Mouse (Mus musculus): Measurements from ENCODE around the gene Morc3. TPM values are rescaled to one million over a fixed set of nuclear protein-coding genes. Genes with fewer than 3 reads are reported as not detected.

Gene Morc3
- polyA plus RNA-seq (2015; fragmentation: Nextera tagmentation; extraction: Ambion mirVana), result 36.3 and 41.5 TPM in 2 replicates

DNA sequence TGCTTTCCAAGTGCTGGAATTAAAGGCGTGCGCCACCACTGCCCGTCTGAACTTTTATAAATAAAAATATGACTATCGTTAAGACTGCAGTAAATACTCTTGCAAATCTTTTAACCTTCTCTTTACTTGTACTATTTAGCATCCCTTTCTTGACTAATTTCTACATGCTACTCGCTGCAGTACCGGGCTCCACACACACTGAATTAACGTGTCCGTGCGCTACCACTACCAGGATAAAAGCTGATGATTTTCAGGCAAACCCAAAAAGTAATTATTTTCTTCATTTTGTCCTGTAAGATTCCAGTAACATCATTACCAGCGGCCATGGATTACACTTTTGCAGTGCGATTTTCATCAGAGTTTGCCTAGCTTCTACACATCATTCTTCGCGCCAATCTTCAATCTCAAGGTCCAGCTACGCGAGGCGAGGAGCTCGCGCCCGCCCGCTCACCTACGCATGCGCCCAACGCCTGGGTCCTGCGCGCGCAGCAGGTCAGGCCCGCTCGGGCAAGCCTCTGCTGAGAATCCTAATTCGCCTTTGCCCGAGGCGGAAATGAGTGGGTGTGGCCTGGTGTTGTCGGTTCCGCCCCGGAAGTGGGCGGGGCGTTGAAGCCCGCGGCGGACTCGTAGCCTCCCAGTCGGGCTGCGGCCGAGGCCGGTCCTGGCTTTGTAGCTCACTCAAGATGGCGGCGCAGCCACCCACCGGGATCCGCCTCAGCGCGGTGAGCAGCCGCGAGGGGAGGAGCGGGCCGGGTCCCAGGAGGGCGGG lies at the start of gene Morc3:
Gene Morc3 (plus strand): TSS at position 495 of the 769 bp plus-strand sequence.
- H3K9me3 ChIP-seq, result no peaks in the 10 kb centered on the region
- H3K4me1 ChIP-seq, result peaks cover 20% of the 10 kb centered on the region
- peak; percentile 98 for ATAC-seq (replicated peaks)
- 13% methylated on average over 54 of the region's 55 CpGs for WGBS
- H3K9ac ChIP-seq (replicated peaks), result peak within 1 kb of the TSS; percentile 93
- H3K4me3 ChIP-seq, result peak within 1 kb of the TSS; percentile 90
- peak within 1 kb of the TSS; percentile 96 for H3K27ac ChIP-seq (replicated peaks)
- H3K27me3 ChIP-seq, result no peaks in the 10 kb centered on the region
- H3K4me2 ChIP-seq (replicated peaks), result peak within 1 kb of the TSS; percentile 81
- no peaks in the 10 kb centered on the region for H3K36me3 ChIP-seq

DNA sequence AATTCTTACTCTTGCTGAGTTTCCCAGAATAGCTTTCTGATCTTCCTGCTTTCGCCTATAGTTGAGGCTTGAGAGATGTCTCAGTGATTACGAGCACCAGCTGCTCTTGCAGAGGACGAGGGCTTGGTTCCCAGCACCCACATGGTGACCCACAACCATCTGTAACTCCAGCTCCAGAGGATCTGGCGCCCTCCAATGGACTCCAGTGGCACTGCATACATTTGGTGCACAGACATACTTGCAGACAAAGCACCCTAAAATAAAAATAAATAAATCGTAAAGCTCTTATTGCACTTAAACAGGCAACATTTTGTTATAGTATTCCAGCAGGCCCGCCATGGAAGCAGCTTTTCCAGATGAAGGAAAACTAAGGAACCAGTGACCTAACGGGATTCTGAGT lies 47.7 kb upstream of the Morc3 start:
- 93% methylated on average over 7 of the region's 7 CpGs for WGBS
- Histone ChIP-seq H3K4me1 (no peaks in the 10 kb centered on the region), H3K27ac (replicated peaks) (no peak overlapping the region), H3K9me3 (0 out of 2 replicates have a peak, but pooled peaks cover 4% of the 10 kb centered on the region), H3K36me3 (peaks cover 22% of the 10 kb centered on the region), H3K9ac (replicated peaks) (no peak overlapping the region), H3K27me3 (no peaks in the 10 kb centered on the region), H3K4me3 (no peak overlapping the region), H3K4me2 (replicated peaks) (no peak overlapping the region)
- ATAC-seq (replicated peaks), result no peak

DNA sequence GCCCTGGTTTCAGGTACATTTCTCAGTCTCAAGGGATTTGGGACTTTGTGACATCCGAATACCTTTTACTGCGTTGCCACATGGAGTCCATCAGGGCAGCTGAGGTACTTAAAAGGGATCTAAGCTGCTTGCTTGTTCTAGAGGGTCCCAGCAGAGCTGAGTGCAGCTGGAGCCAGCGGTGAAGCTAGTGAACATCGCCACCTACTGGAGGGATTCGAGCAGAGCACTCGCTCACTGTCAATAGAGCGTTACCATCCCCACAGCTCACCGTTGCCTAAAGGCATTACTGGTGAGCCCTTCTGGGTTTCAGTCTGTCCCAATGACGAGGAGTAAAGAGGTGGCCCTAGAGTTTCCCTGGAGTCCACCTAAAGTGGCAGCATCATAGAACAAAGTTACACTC lies 46.1 kb upstream of the Morc3 start:
- H3K36me3 ChIP-seq, result peaks cover 19% of the 10 kb centered on the region
- no peaks in the 10 kb centered on the region for H3K4me1 ChIP-seq
- H3K9me3 ChIP-seq, result 0 out of 2 replicates have a peak, but pooled peaks cover 4% of the 10 kb centered on the region
- H3K9ac ChIP-seq (replicated peaks), result no peak overlapping the region
- no peaks in the 10 kb centered on the region for H3K27me3 ChIP-seq
- ATAC-seq (replicated peaks), result peak; percentile 87
- H3K4me2 ChIP-seq (replicated peaks), result no peak overlapping the region
- no peak overlapping the region for H3K4me3 ChIP-seq
- 6% methylated on average over 9 of the region's 9 CpGs for WGBS
- H3K27ac ChIP-seq (replicated peaks), result no peak overlapping the region

DNA sequence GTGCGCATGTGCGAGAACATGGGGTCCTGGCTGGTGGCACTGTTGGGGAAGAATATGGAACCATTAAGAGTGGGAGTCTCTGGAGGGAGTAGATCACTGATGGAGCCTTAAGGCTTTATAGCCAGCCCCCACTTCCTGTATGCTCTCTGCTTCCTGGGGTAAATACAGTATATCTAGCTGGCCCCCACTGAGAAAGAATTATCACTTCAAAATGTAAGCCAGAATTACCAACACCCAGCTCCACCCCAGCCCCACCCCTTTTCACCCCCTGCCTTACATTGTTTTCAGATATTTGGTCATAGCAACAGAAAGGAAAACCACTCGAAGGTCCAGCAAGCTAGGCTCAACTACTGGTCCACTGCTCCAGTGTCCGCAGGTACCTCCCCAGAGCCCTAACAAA lies 43.5 kb upstream of the Morc3 start:
- WGBS, result 90% methylated on average over 4 of the region's 4 CpGs
- Histone ChIP-seq H3K27me3 (no peaks in the 10 kb centered on the region), H3K9me3 (0 out of 2 replicates have a peak, but pooled peaks cover 4% of the 10 kb centered on the region), H3K9ac (replicated peaks) (no peak overlapping the region), H3K27ac (replicated peaks) (no peak overlapping the region), H3K4me1 (no peaks in the 10 kb centered on the region), H3K4me3 (no peak overlapping the region), H3K36me3 (peaks cover 14% of the 10 kb centered on the region), H3K4me2 (replicated peaks) (no peak overlapping the region)
- no peak for ATAC-seq (replicated peaks)

DNA sequence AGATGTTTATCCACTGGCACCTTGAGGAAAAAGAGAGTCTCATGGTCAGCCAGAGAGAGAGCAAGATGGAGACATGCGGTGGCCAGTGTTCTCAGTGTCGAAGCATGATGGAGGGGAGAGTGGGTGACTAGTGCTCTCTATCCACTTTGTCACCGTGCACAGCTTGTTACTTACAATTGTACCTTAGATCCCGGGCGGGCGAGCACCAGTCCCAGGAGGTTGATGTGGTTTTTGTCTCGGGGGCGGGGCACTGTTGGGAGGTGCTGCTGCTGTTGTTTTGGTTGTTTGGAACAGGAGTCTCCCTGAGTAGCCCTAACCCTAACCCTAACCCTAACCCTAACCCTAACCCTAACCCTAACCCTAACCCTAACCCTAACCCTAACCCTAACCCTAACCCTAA lies 43.0 kb upstream of the Morc3 start:
- H3K27me3 ChIP-seq, result no peaks in the 10 kb centered on the region
- ATAC-seq (replicated peaks), result no peak
- 91% methylated on average over 8 of the region's 8 CpGs for WGBS
- H3K36me3 ChIP-seq, result peaks cover 11% of the 10 kb centered on the region
- no peak overlapping the region for H3K9ac ChIP-seq (replicated peaks)
- H3K4me2 ChIP-seq (replicated peaks), result no peak overlapping the region
- no peak overlapping the region for H3K4me3 ChIP-seq
- H3K27ac ChIP-seq (replicated peaks), result no peak overlapping the region
- H3K4me1 ChIP-seq, result no peaks in the 10 kb centered on the region
- 0 out of 2 replicates have a peak, but pooled peaks cover 3% of the 10 kb centered on the region for H3K9me3 ChIP-seq

DNA sequence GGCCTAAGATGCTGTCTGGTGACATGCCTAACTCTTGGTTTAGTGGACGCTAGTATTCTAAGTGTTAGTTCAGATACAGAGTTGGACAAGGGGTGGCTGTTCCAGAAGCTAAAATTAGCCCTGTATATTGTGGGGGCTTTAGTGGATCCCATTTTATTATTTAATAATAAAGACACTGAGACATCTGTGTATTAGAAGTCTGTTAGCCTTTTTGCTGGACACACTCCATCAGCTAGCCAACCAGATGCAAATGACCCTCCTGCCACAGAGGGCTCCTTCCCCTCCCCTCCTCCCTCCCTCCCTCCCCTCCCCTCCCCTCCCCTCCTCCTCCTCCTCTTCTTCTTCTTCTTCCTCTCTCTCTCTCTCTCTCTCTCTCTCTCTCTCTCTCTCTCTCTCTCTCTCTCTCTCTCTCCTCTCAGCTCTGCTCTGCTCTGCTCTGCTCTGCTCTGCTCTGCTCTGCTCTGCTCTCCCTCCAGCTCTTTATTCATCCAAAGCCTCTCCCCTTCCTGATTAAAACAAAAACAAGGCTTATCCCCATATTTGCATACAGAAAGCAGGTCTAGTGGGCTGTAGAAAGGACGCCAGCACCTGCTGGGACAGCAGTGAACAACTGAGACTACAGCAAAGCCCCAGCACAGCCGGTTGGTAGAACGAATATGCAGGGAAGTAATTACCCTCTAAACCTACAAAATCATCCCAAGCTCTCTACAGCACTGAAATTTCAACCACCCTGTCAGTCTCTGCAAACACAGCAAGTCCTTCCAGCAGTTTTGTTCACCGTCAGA lies 41.8 kb upstream of the Morc3 start:
- no peak for ATAC-seq (replicated peaks)
- no peak overlapping the region for H3K4me3 ChIP-seq
- H3K9me3 ChIP-seq, result no peaks in the 10 kb centered on the region
- H3K9ac ChIP-seq (replicated peaks), result no peak overlapping the region
- H3K4me1 ChIP-seq, result no peaks in the 10 kb centered on the region
- H3K27me3 ChIP-seq, result no peaks in the 10 kb centered on the region
- no peak overlapping the region for H3K4me2 ChIP-seq (replicated peaks)
- H3K36me3 ChIP-seq, result peaks cover 5% of the 10 kb centered on the region; the same call in 1 of the 2 replicates
- 23% methylated on average over 5 of the region's 5 CpGs for WGBS
- H3K27ac ChIP-seq (replicated peaks), result no peak overlapping the region

DNA sequence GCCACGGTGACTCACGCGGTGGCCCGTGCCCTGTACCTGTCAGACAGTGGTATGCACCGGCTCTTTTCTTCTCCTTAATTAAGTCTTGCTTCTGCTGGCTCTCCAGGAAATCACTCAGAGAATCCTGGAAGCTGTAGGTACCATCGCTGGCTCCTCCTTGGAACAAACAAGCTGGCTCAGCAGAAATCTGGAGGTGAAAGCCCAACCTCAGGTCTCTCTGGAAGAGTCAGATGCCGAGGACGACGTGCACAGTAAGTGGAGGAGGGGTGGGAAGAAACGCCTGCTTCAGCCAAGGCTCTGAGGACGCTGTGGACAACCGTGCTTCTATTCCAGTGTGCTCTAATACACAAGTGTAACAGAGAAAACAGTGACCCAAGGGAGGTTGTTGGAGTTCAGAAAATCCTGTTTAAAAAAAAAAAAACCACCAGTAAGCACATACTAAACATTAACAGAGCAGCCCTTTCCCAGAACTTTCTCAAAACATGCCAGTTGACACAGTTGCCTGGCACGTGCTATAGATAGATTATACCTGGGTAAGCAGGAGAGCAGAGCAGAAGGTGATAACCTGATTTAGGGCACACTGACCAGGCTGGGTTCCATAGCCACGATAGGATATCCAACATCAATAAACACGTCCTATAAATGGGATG lies 38.8 kb upstream of the Morc3 start:
- no peaks in the 10 kb centered on the region for H3K27me3 ChIP-seq
- H3K9me3 ChIP-seq, result no peaks in the 10 kb centered on the region
- H3K27ac ChIP-seq (replicated peaks), result no peak overlapping the region
- WGBS, result 75% methylated on average over 15 of the region's 15 CpGs
- H3K4me2 ChIP-seq (replicated peaks), result no peak overlapping the region
- H3K9ac ChIP-seq (replicated peaks), result no peak overlapping the region
- H3K36me3 ChIP-seq, result peaks cover 5% of the 10 kb centered on the region; the same call in 1 of the 2 replicates
- no peak for ATAC-seq (replicated peaks)
- H3K4me1 ChIP-seq, result no peaks in the 10 kb centered on the region
- no peak overlapping the region for H3K4me3 ChIP-seq

DNA sequence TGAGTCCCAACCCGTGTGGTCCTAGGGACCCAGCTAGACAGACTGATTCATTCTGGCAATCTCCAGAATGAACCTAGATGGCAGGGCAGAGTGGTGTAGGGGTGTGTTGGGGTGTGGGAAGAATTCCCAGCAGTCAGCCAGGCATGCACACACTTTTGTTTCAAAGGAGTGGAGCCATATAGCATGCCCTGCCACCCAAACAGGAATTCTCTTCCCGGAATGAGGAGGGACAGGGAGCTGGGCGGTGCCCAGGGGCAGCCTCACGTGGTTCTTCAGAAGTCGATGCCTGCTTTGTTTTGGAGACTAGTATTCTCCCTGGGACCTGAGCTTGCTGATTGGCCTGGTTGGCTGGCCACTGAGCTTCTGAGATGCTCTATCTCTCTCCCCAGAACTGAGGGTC lies 37.1 kb upstream of the Morc3 start:
- no peak overlapping the region for H3K4me3 ChIP-seq
- no peak overlapping the region for H3K4me2 ChIP-seq (replicated peaks)
- ATAC-seq (replicated peaks), result no peak
- 75% methylated on average over 5 of the region's 5 CpGs for WGBS
- no peaks in the 10 kb centered on the region for H3K9me3 ChIP-seq
- peaks cover 7% of the 10 kb centered on the region for H3K36me3 ChIP-seq
- no peak overlapping the region for H3K9ac ChIP-seq (replicated peaks)
- H3K4me1 ChIP-seq, result no peaks in the 10 kb centered on the region
- no peaks in the 10 kb centered on the region for H3K27me3 ChIP-seq
- no peak overlapping the region for H3K27ac ChIP-seq (replicated peaks)

DNA sequence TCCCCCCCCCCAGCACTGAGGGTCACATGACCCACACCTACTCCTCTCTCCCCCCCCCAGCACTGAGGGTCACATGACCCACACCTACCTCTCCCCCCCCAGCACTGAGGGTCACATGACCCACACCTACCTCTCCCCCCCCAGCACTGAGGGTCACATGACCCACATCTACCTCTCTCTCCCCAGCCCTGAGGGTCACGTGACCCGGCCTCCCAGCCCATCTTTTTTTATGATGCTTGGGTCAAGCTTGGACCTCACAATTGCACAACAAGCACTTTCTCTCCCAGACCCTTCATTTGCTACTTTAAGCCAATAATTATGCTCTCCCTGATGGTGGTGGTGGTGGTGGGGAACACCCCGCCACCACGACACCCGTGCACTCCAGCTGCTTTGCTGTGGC lies 36.5 kb upstream of the Morc3 start:
- Histone ChIP-seq H3K9ac (replicated peaks) (no peak overlapping the region), H3K36me3 (peaks cover 11% of the 10 kb centered on the region), H3K4me2 (replicated peaks) (no peak overlapping the region), H3K4me1 (no peaks in the 10 kb centered on the region), H3K27me3 (no peaks in the 10 kb centered on the region), H3K27ac (replicated peaks) (no peak overlapping the region), H3K4me3 (no peak overlapping the region), H3K9me3 (no peaks in the 10 kb centered on the region)
- 95% methylated on average over 5 of the region's 5 CpGs for WGBS
- no peak for ATAC-seq (replicated peaks)

DNA sequence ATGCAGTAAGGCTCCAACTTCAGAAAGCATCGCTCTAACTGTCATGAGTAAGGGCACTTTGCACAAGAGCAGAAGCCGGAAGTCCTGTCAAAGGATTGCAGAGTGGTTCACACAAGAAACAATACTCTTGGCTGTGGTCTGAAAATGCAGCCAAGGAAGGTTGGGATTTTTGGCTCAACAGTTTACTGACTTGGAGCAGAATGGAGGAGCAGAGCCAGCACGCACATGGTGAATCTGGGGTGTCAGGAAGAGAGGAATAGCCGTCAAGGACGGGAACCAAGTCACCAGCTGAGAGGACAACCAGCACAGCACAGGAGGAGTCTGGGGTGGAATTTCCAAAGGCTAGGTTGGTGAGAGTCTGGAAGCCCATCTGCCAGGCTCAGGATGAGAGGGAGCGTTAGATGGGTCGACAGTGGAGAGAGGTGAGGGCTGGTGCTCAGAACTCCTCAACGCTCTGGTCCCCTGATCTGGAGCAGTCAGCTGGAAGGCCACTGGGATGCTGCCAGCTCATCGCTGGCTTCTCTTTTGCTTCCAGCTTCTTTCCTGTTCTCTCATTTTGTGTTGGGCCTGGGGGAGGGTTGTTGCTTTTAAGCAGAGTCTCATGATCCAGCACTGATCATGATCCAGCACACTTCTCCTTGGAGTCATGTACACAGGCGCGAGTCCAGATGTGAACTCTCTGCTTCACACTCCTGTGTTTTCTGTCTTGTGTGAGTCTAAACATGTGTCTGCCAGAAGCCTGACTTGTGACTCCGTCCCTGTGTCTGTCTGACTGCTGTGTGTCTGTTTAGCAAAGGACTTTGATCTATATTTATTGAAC lies 34.7 kb upstream of the Morc3 start:
- H3K36me3 ChIP-seq, result peaks cover 11% of the 10 kb centered on the region

DNA sequence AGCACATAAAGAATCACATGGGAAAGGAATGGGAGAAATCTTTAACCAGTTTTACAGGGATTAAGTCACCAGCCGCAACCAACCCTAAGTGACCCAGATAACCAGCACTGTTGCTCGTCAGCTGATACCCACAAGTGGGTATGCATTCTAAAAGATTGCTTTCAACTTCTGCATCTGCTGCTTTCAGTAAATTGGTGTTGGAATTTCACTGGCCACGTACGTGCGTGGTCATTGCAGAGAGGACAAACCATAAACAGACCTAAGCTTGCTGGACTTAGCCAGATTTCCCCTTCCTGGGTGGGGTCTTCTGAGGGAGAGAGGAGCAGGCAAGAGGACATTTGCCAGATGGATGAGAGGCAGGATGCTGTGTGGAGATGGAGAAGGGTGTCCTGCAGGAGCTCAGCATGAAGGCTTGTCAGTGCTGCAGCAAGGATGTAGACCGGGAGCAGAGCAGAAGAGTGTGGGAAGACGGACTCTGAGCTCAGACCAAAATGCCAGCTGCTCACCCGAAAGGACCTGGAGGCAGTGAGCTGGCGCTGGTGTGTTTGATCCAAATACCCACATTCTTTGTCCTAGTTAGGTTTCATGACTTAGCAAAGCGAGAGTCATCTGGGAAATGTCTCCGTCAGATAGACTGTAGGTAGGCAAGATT lies 34.0 kb upstream of the Morc3 start:
- H3K36me3 ChIP-seq, result peaks cover 11% of the 10 kb centered on the region
- no peak overlapping the region for H3K4me2 ChIP-seq (replicated peaks)
- H3K4me3 ChIP-seq, result no peak overlapping the region
- H3K9me3 ChIP-seq, result no peaks in the 10 kb centered on the region
- 87% methylated on average over 11 of the region's 11 CpGs for WGBS
- H3K27me3 ChIP-seq, result no peaks in the 10 kb centered on the region
- no peaks in the 10 kb centered on the region for H3K4me1 ChIP-seq
- no peak for ATAC-seq (replicated peaks)
- no peak overlapping the region for H3K9ac ChIP-seq (replicated peaks)
- no peak overlapping the region for H3K27ac ChIP-seq (replicated peaks)

More for the DNA sequence above, 34.7 kb upstream of the Morc3 start:
- WGBS, result 83% methylated on average over 12 of the region's 12 CpGs
- Histone ChIP-seq H3K9ac (replicated peaks) (no peak overlapping the region), H3K4me1 (no peaks in the 10 kb centered on the region), H3K27me3 (no peaks in the 10 kb centered on the region), H3K4me2 (replicated peaks) (no peak overlapping the region), H3K4me3 (no peak overlapping the region), H3K27ac (replicated peaks) (no peak overlapping the region), H3K9me3 (no peaks in the 10 kb centered on the region)
- no peak for ATAC-seq (replicated peaks)
